8 mouse cellular contexts compared by ENCODE assay signal in the genomic region with DNA sequence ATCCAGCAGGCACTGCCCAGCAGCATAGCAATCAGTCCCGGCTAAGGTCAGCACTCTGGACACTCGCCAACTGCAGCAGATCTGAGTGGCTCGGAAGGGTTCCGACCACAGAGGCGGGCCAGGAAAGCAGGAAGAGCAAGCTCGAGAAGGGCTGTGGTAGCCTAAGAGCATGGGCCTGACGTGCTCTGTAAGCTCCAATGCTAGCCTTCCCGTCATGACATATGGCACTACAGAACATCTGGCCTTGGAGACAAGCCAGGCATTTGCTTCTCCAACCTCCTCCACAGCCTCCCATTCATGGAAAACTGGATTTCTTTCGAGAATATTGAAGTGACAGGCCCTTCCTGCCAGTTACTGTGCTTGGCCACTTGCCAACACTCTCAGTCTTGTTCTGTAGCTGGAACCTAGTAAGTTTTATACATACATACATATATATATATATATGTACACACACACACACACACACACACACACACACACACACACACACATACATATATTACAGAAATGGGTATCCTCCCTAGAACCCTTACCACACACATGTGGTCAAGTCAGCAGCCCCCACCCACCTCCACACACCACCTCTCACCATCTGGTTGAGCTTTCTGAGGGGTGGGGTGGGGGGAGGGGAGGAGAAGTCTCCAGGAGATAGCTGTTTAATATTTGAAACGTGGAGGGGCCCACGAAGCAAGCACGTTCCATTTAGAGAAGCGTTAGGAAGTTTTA.
A peak's percentile ranks its signal among the peaks of the same experiment; 100 is the strongest.
DNase-seq lines count a peak whose midpoint lies in the region; ATAC-seq and TF ChIP-seq lines count a peak whose summit lies in the region.

No protein-coding gene starts in this region.

- H3K4me1 ChIP-seq in forebrain, embryonic 10.5 days, result peaks cover 76% of the 10 kb centered on the region
- peaks cover 7% of the 10 kb centered on the region for H3K4me1 ChIP-seq in forebrain, embryonic 11.5 days (replicated peaks; ENCODE audit: control insufficient read depth, insufficient read depth, low read length)
- H3K4me1 ChIP-seq in embryonic facial prominence, embryonic 12.5 days, result peaks cover 37% of the 10 kb centered on the region
- H3K4me1 ChIP-seq in limb, embryonic 10.5 days, result peaks cover 81% of the 10 kb centered on the region
- peaks cover 3% of the 10 kb centered on the region; the same call in 1 of the 2 replicates for H3K4me1 ChIP-seq in midbrain, postnatal 0 days (ENCODE audit: insufficient read depth, low read length)

- WGBS in forebrain, embryonic 10.5 days, result 87% methylated on average over 13 of the region's 13 CpGs
- WGBS in forebrain, embryonic 11.5 days, result 80% methylated on average over 13 of the region's 13 CpGs
- WGBS in embryonic facial prominence, embryonic 12.5 days, result 40% methylated on average over 13 of the region's 13 CpGs
- WGBS in limb, embryonic 10.5 days, result 57% methylated on average over 13 of the region's 13 CpGs
- 52% methylated on average over 13 of the region's 13 CpGs for WGBS in midbrain, postnatal 0 days

- H3K4me2 ChIP-seq in forebrain, embryonic 11.5 days (ENCODE audit: low read depth, low read length, severe bottlenecking), result no peak overlapping the region
- H3K4me2 ChIP-seq in embryonic facial prominence, embryonic 12.5 days (replicated peaks), result no peak overlapping the region
- H3K4me2 ChIP-seq in midbrain, postnatal 0 days (ENCODE audit: low read depth, low read length, poor library complexity, severe bottlenecking), result no peak overlapping the region

- no peak overlapping the region for H3K9ac ChIP-seq in forebrain, embryonic 11.5 days (ENCODE audit: low read length)
- H3K9ac ChIP-seq in embryonic facial prominence, embryonic 12.5 days, result no peak overlapping the region
- H3K9ac ChIP-seq in midbrain, postnatal 0 days (replicated peaks; ENCODE audit: low read length, poor library complexity, severe bottlenecking), result no peak overlapping the region

- no peak for ATAC-seq in forebrain, embryonic 11.5 days (replicated peaks; ENCODE audit: low FRiP score)
- ATAC-seq in embryonic facial prominence, embryonic 12.5 days (ENCODE audit: insufficient number of reproducible peaks, insufficient read depth, low FRiP score, low TSS enrichment), result peak; percentile 76
- ATAC-seq in midbrain, postnatal 0 days (ENCODE audit: low FRiP score), result peak; percentile 54; the same call in 1 of the 2 replicates

- no peaks in the 10 kb centered on the region for H3K27me3 ChIP-seq in forebrain, embryonic 10.5 days (ENCODE audit: poor library complexity, severe bottlenecking)
- H3K27me3 ChIP-seq in forebrain, embryonic 11.5 days (ENCODE audit: control insufficient read depth, insufficient read depth, low read length), result no peaks in the 10 kb centered on the region
- H3K27me3 ChIP-seq in embryonic facial prominence, embryonic 12.5 days, result no peaks in the 10 kb centered on the region
- peaks cover 9% of the 10 kb centered on the region; the same call in 1 of the 2 replicates for H3K27me3 ChIP-seq in limb, embryonic 10.5 days (ENCODE audit: low read depth, poor library complexity, severe bottlenecking)
- H3K27me3 ChIP-seq in midbrain, postnatal 0 days (ENCODE audit: insufficient read depth, low read length), result no peaks in the 10 kb centered on the region

- DNase-seq in forebrain, embryonic 10.5 days (ENCODE audit: extremely low spot score, low spot score), result no peak
- DNase-seq in forebrain, embryonic 11.5 days (ENCODE audit: low spot score), result no peak
- DNase-seq in heart, adult 9 months (ENCODE audit: low spot score in 2 of 2), result peak; percentile 74 to 78
- DNase-seq in kidney, adult 9 months, result peak; percentile 66
- peak; percentile 49 for DNase-seq in limb, embryonic 10.5 days (ENCODE audit: low spot score)
- peak; percentile 91 for DNase-seq in midbrain, postnatal 0 days (ENCODE audit: low spot score)
- no peak for DNase-seq in c-Kit-positive CD71-positive TER-119-positive erythroid progenitor cells, embryonic 14.5 days (ENCODE audit: low spot score)

- H3K9me3 ChIP-seq in forebrain, embryonic 10.5 days, result no peaks in the 10 kb centered on the region
- H3K9me3 ChIP-seq in forebrain, embryonic 11.5 days (ENCODE audit: control insufficient read depth, low read length), result no peaks in the 10 kb centered on the region
- H3K9me3 ChIP-seq in embryonic facial prominence, embryonic 12.5 days, result no peaks in the 10 kb centered on the region
- no peaks in the 10 kb centered on the region for H3K9me3 ChIP-seq in limb, embryonic 10.5 days (replicated peaks)
- H3K9me3 ChIP-seq in midbrain, postnatal 0 days (ENCODE audit: low read length), result no peaks in the 10 kb centered on the region

- H3K27ac ChIP-seq in forebrain, embryonic 10.5 days, result peak overlapping the region; percentile 44; the same call in 1 of the 2 replicates
- no peak overlapping the region for H3K27ac ChIP-seq in forebrain, embryonic 11.5 days (ENCODE audit: low read depth, low read length)
- H3K27ac ChIP-seq in embryonic facial prominence, embryonic 12.5 days, result peak overlapping the region; percentile 78
- H3K27ac ChIP-seq in limb, embryonic 10.5 days, result peak overlapping the region; percentile 51; the same call in 1 of the 2 replicates
- no peak overlapping the region for H3K27ac ChIP-seq in midbrain, postnatal 0 days (ENCODE audit: low read depth, low read length)

- no peak for TF ChIP-seq CTCF in midbrain, postnatal 0 days (IDR thresholded peaks at IDR 0.05)

- peaks cover 10% of the 10 kb centered on the region; the same call in 1 of the 2 replicates for H3K36me3 ChIP-seq in forebrain, embryonic 10.5 days (replicated peaks)
- H3K36me3 ChIP-seq in forebrain, embryonic 11.5 days (ENCODE audit: control insufficient read depth, insufficient read depth, low read length), result no peaks in the 10 kb centered on the region
- no peaks in the 10 kb centered on the region for H3K36me3 ChIP-seq in embryonic facial prominence, embryonic 12.5 days
- H3K36me3 ChIP-seq in limb, embryonic 10.5 days, result no peaks in the 10 kb centered on the region
- H3K36me3 ChIP-seq in midbrain, postnatal 0 days (ENCODE audit: insufficient read depth, low read length), result no peaks in the 10 kb centered on the region

- H3K4me3 ChIP-seq in forebrain, embryonic 10.5 days, result no peak overlapping the region
- H3K4me3 ChIP-seq in forebrain, embryonic 11.5 days (ENCODE audit: low read depth, low read length), result no peak overlapping the region
- no peak overlapping the region for H3K4me3 ChIP-seq in embryonic facial prominence, embryonic 12.5 days
- H3K4me3 ChIP-seq in limb, embryonic 10.5 days, result no peak overlapping the region
- no peak overlapping the region for H3K4me3 ChIP-seq in midbrain, postnatal 0 days (ENCODE audit: low read depth, low read length)

Comparison
In these comparisons a context has a peak if more than half of its experiments do, and no peak if none do; other contexts are left out.
1. H3K27ac ChIP-seq: peak in forebrain, embryonic 10.5 days (single experiment), embryonic facial prominence, embryonic 12.5 days (single experiment) and limb, embryonic 10.5 days (single experiment); none in forebrain, embryonic 11.5 days (single experiment) and midbrain, postnatal 0 days (single experiment).
2. DNase-seq: peak in heart, adult 9 months (2 of 2), kidney, adult 9 months (single experiment), limb, embryonic 10.5 days (single experiment) and midbrain, postnatal 0 days (single experiment); none in forebrain, embryonic 10.5 days (single experiment), forebrain, embryonic 11.5 days (single experiment) and c-Kit-positive CD71-positive TER-119-positive erythroid progenitor cells, embryonic 14.5 days (single experiment).